Comparison of ENCODE assay signal across 8 mouse cellular contexts in the genomic region with DNA sequence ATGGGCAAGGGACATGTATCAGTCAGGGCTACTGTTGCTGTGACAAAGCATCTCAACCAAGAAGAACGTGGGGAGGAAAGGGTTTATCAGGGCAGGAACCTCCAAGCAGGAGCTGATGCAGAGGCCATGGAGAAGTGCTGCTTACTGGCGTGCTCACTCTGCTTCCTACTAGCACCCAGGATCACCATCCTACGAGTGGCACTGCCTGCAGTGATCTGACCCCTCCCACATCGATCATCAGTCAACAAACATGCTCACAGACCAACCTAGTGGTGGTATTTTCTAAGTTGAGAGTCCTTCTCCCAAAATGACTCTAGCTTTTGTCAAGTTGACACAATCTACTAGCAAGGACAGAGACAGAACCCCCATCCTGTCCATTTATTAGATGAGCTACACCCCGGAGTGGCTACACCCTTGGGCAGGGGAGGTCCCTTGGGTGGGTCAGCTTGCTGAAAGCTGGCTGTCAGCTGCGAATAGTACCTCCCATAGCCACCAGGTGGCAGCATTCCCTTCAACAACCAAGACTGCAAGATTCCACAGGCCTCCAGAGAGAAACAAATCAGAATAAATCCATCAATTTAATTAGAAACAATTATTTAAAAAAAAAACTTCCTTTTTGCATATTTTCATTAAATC.
A peak's percentile ranks its signal among the peaks of the same experiment; 100 is the strongest.
DNase-seq lines count a peak whose midpoint lies in the region; ATAC-seq lines count a peak whose summit lies in the region.

No protein-coding gene starts in this region.

- no peaks in the 10 kb centered on the region for H3K9me3 ChIP-seq in limb, embryonic 10.5 days (replicated peaks)

- ATAC-seq in monocyte, adult 5-6 weeks (replicated peaks; ENCODE audit: insufficient number of reproducible peaks, low FRiP score, low TSS enrichment, poor library complexity, severe bottlenecking), result peak; percentile 67; the same call in 1 of the 2 replicates

- peaks cover 10% of the 10 kb centered on the region for H3K4me1 ChIP-seq in limb, embryonic 10.5 days

- H3K27ac ChIP-seq in limb, embryonic 10.5 days, result no peak overlapping the region

- DNase-seq in 3T3-L1 (ENCODE audit: low read depth, low spot score), result peak; percentile 84
- DNase-seq in adrenal gland, adult 8-10 months, result peak; percentile 34
- DNase-seq in embryo, embryonic 11 days, result peak; percentile 83
- peak; percentile 23 to 58 for DNase-seq in gastrocnemius, postnatal 4 days (ENCODE audit: low spot score in 2 of 2)
- DNase-seq in kidney, adult 11 months, result peak; percentile 33
- DNase-seq in limb, embryonic 10.5 days (ENCODE audit: low spot score), result peak; percentile 85
- DNase-seq in spleen, postnatal 14 days (ENCODE audit: low spot score in 2 of 2), result peak; percentile 11 to 37

- H3K36me3 ChIP-seq in limb, embryonic 10.5 days, result no peaks in the 10 kb centered on the region

- no peak overlapping the region for H3K4me3 ChIP-seq in limb, embryonic 10.5 days

- H3K27me3 ChIP-seq in limb, embryonic 10.5 days (ENCODE audit: low read depth, poor library complexity, severe bottlenecking), result no peaks in the 10 kb centered on the region

- 45% methylated on average over 6 of the region's 6 CpGs for WGBS in limb, embryonic 10.5 days

Comparison
In these comparisons a context has a peak if more than half of its experiments do, and no peak if none do; other contexts are left out.
1. DNase-seq: peak in every context shown above with its lines; median percentile 85 in limb, embryonic 10.5 days; 84 in 3T3-L1; 83 in embryo, embryonic 11 days; 40 in gastrocnemius, postnatal 4 days; 34 in adrenal gland, adult 8-10 months; 33 in kidney, adult 11 months; 24 in spleen, postnatal 14 days.